Mouse (Mus musculus) spleen, embryonic (tissue): ENCODE data around the gene C530008M17Rik.

Experiments used
- CTCF ChIA-PET: fragments of 350-600 bp; sonication (Branson Sonifier 250); formaldehyde crosslinking; loops from one replicate; lab custom pipeline; 2022; lab: Charles Lee

Gene C530008M17Rik

DNA sequence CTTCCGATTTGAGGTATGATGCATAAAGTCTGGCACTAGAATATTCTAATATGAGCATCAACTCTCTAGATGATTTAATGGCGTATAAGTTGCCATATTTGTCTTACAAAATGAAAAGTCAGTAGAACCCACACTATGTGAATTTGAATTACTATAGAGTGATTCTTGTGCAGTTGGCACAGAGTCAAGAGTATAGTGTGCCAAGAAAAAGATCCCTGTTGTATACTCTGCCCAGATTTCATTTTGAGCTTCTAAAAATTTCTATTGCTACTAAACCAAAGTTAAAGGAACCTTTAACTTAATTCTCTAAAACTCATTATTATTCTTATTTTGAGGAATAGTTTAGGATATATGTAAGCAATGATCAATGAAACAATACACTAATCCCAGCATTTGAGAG lies at the start of gene C530008M17Rik:
Gene C530008M17Rik, plus strand, starts transcription at position 301 of the 400 bp plus-strand sequence.
- CTCF ChIA-PET: no interaction called here

DNA sequence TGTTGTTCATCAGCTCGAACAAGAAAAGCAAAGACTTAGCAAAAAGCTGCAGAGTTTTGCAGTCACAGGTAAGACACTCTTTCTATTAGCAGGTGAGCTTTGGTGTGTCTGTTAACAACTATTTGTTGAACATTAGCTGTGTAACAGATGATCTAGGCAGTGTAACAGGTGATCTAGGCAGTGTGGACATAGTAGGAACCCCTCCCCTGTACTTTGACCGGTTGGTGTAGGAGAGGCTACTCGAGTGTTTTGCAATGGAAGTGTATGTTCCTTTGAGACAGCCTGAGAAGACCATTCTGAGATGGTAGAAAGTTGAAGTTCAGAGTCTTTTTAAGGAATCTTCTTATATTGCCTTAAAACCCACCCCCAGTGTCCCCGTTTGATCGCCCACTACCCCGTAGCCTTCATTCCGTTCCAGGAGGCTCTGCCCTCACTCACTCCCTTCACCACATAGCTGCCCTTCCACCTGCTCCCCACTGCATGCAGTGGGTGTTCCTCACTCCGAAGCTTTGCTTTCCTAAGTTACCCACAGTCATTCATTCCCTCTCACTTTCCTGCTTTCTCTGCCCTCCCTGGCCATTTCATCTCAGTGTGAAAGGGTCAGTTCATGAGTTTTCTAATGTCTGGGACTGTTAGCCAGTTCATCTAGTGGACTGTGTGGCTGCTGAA lies 46.5 kb upstream of the C530008M17Rik start:
- CTCF ChIA-PET: no interaction called here

DNA sequence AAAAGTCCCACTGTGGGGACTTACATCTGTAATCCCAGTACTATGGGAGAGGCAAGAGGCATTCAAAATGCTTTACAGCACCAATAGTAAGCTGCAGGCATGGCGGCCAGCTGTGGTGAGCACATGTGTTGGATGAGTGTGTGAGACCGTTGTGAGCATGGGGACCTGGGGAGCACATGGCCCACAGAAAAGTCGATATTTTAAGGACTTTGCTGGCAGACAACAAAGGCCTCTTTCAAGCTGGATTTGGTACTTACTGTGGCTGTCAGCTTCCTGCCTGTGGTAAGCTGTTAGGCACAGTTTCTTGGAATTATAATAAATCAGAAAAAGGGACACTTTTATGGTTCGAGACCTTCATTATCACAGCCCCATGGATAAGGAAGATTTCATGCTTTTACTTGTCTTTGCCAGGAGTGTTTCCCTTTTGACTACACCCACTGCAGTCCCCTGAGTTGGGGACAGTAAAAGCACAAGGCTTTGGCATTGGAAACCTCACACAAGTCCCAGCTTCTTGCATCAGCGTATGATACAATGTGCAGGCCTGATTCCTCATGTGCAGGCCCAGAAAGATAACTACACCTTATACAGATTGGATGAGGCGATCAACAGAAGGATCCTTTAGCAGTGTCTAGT lies 43.3 kb upstream of the C530008M17Rik start:
- CTCF ChIA-PET: no interaction called here

GRCm38 (mm10) chr5:76615276-76615675 lies 41.0 kb upstream of the C530008M17Rik start:
- CTCF ChIA-PET: no interaction called here

GRCm38 (mm10) chr5:76616196-76616747 lies 40.0 kb upstream of the C530008M17Rik start:
- CTCF ChIA-PET: no interaction called here

DNA sequence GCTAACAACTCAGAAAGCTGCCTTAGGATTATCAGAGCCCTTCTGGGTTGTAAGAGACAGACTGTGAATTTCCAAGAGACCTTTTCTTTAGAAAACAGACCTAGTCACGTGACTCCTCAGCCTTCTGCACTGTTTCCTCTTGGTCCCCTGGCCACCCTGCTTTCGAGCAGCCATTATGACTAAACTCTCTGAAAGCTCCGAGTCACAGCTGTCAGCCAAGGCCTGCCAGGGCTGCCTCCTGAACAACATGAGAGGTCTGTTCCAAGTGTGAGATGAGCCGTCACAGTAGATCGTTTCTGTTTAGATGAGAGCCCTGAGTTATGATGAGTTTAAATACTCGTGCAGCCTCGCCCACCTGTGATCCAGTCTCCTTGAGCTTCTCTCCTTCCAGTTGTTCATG lies 37.6 kb upstream of the C530008M17Rik start:
- CTCF ChIA-PET: no interaction called here

- CTCF ChIA-PET: no interaction called here
These were observed 32.6 kb upstream of the C530008M17Rik start for GRCm38 (mm10) chr5:76623759-76624158.

DNA sequence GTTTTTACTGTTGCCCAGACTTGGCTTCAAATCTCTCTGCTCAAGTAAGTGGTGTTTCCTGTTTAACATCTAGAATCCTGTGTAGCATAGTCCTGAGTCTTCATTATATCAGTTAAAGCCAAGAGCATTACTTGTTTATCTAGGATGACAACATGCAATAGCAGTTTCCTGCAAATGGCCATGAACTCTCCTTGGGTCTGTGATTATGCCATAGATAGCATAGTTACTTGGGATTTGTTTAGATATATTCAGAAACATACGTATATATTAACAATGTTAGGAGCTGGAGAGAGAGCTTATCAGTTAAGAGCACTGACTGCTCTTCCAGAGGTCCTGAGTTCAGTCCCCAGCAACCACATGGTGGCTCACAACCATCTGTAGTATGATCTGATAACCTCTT lies 28.5 kb upstream of the C530008M17Rik start:
- CTCF ChIA-PET: no interaction called here

DNA sequence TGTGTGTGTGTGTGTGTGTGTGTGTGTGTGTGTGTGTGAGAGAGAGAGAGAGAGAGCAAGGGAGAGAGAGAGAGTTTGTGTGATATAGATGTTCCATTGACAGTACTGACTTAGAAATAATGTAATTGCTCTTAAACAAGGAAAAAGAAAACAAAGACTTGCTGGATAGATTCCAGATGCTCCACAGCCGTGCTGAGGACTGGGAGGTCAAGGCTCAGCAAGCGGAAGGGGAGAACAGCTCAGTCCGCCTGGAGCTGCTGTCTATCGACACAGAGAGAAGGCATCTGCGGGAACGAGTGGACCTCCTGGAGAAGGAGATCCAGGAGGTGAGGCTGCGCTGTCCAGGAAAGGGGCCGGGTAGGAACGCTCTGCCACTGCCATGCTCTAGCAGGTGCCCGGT lies 22.3 kb upstream of the C530008M17Rik start:
- CTCF ChIA-PET: interaction anchor here (1.1 kb wide), 1 partner anchor 16 kb away, joined by 3 read pairs; no protein-coding TSS in a partner anchor

- CTCF ChIA-PET: no interaction called here
These were observed 20.7 kb upstream of the C530008M17Rik start for GRCm38 (mm10) chr5:76635592-76635991.

GRCm38 (mm10) chr5:76642076-76642475 lies 14.2 kb upstream of the C530008M17Rik start:
- CTCF ChIA-PET: no interaction called here

DNA sequence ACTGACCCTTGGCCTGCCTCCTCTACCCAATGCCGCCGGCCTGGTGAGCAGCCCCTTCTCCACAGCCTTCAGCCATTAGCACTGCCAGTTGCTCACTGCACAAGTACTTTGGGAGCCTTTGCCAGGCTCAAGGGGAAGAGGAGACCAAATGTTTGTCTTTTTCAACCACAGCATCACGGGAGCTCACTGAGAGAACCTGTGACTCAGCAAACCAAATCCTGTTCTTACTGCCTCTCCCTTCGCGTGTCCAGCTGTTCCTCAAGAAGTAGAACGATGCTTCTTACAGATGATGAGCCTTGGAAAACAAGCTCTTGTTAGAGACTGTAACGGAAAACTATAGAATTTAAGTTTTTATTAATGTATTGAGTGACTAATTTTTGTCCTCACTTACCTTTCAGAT lies 12.1 kb upstream of the C530008M17Rik start:
- CTCF ChIA-PET: interaction anchor here (0.6 kb wide), 1 partner anchor 41 kb away, joined by 5 read pairs; no protein-coding TSS in a partner anchor

- CTCF ChIA-PET: no interaction called here
These were observed 11.0 kb upstream of the C530008M17Rik start for GRCm38 (mm10) chr5:76645091-76645868.

GRCm38 (mm10) chr5:76649897-76650296 lies 6.4 kb upstream of the C530008M17Rik start:
- CTCF ChIA-PET: interaction anchor here (0.6 to 1.1 kb wide), 2 partner anchors 16 to 183 kb away, joined by 3 read pairs; no protein-coding TSS in a partner anchor

- CTCF ChIA-PET: no interaction called here
These were observed 5.1 kb upstream of the C530008M17Rik start for GRCm38 (mm10) chr5:76651151-76651725.

DNA sequence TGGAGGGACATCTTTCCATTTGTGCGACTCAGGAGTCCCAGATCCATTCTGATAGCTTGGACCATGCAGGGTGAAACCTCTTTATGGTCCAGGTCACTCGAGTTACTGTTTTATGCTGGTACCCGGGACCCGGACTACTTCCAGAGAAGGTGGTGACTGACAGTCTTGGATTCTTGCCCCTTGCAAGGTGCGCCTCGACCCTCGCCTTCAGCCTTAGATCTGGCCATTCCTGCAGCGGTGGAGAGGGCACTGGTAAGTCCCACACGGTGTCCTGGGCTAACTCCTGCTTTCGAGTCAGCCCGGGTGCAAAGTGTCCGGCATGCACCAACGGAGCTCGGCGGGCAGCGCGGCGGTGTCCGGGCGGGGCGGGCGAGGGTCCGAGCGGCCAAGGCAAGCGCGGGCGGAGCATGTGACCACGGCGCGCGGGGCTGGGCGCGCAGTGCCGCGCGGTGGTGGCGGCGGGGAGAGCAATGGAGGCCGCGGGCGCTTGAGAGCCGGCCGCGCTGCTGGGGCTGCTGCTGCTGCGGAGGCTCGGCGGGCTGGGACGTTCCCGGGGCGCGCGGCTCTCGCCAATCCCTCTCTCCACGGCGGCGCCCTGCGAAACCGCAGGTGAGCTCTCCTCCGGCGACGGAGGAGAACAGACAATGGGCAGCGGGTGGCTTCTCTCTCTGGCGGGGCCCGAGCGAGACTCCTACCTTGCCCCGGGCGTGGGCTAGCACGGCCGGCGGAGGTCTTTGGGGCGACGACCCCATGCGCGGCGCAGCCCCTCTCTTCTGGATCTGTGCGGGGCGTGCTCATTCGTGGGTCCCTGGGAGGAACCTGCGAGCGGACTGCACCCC lies 1.2 kb downstream of the C530008M17Rik start:
- CTCF ChIA-PET: no interaction called here

DNA sequence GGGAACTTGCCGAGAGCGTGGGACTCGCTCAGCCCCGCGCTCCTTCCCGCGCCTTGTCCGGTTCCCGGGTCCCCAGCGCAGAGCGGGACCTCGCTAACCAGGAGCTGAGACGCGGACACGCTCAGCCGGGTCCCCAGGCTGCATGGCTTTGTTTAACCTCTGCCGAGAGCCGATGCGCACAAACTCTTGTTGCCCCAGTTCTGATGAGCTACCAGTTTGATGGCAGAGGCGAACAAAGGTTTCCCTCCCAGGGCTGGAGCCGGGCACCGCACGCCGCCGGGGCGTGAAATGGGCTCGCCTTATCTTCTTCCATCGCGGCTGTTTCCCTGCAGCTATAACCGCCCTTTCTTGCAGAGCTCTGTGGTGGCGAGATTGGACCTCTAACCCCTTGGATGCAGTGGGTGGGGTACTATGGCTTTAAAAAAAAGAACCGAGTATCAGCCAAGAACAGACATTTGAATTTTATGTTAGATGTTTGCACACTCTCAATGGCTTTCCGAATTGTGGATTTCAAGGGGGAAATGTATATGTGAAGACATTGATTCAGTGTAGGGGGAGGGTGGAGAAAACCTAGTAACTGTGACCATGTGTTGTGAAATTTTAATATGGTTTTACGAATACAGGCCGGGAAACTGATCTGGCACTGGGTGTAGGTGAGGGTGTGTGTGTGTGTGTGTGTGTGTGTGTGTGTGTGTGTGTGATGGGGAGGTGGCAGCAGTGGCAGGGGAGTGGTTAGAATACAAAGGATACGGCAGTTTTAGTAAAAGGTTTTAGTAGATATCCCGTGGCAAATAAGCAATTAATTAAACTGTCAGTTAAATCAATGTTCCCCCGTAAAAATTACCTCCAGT lies 2.0 kb downstream of the C530008M17Rik start:
- CTCF ChIA-PET: no interaction called here

DNA sequence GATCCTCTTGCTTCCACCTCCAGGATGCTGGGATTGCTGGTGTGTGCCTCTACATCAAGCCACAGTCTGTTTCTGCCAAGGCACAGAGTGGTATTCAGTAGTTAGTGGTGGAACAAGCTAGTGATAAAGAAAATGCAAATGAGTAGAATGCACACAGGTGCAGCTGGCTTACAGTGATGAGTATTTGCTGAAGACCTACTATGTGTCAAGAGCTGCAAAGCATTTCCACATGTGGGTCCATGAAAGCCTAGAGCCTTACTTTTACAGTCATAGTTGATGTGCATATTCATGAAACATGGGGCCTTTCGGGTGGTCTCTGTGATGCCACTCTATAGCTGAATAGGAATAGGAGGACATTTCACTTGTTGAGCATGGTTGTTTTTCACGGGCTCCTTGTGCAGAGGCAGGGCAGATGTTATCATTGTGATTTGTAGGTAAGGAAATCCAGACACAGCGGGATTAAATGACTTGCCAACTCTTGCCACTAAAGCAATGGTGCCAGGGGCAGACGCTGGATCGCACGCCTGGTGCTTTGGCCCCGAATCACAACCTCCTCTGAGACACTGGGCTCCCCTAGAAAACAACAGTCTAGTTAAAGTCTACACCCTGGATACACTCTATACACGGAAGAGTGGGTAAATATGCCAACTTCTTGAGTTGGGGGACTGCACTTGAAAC lies 3.8 kb downstream of the C530008M17Rik start:
- CTCF ChIA-PET: no interaction called here

DNA sequence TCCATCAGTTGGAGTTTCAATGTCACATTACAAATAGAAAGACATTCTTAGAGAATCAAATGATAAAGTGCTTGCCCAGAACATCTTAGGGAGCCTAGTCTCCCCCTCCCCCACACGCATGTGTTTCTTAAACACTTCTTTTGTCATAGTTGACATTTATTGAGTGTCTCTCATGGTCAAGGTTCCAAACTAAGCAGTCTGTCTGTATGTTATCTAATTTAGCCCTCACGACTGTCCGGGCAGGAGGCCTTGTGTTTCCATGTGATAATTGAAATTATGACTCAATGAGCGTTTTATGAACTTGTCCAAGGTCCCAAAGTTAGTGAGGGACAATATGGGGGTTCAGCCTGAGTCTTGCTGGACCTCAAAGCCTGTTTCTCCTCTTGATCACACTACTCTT lies 5.0 kb downstream of the C530008M17Rik start:
- CTCF ChIA-PET: no interaction called here
